Mouse (Mus musculus): Measurements from ENCODE around the gene Nhej1. TPM values are rescaled to one million over a fixed set of nuclear protein-coding genes. Genes with fewer than 3 reads are reported as not detected.

Nhej1 gene
- polyA plus RNA-seq, 1 experiment from 2014 or later, result 7.2 TPM

- Histone ChIP-seq H3K4me2 (ENCODE audit: low read length) (no peak overlapping the region), H3K27ac (ENCODE audit: low read depth, low read length) (no peak overlapping the region), H3K4me1 (ENCODE audit: control insufficient read depth, insufficient read depth, low read depth, low read length) (no peaks in the 10 kb centered on the region), H3K9me3 (ENCODE audit: control insufficient read depth, low read length) (no peaks in the 10 kb centered on the region), H3K36me3 (ENCODE audit: control insufficient read depth, insufficient read depth, low read length) (no peaks in the 10 kb centered on the region), H3K27me3 (replicated peaks; ENCODE audit: control insufficient read depth, insufficient read depth, low read length) (no peaks in the 10 kb centered on the region), H3K4me3 (ENCODE audit: low read length) (no peak overlapping the region), H3K9ac (ENCODE audit: low read depth, low read length) (no peak overlapping the region)
- ATAC-seq, result no peak
- WGBS, result 65% methylated on average over 2 of the region's 2 CpGs
Measured at GRCm38 (mm10) chr1:75010203-75010602, 114.8 kb downstream of the Nhej1 start.

- Histone ChIP-seq H3K27ac (ENCODE audit: low read depth, low read length) (no peak overlapping the region), H3K36me3 (ENCODE audit: control insufficient read depth, insufficient read depth, low read length) (no peaks in the 10 kb centered on the region), H3K9me3 (ENCODE audit: control insufficient read depth, low read length) (no peaks in the 10 kb centered on the region), H3K9ac (ENCODE audit: low read depth, low read length) (no peak overlapping the region), H3K27me3 (replicated peaks; ENCODE audit: control insufficient read depth, insufficient read depth, low read length) (no peaks in the 10 kb centered on the region), H3K4me3 (ENCODE audit: low read length) (no peak overlapping the region), H3K4me2 (ENCODE audit: low read length) (no peak overlapping the region), H3K4me1 (ENCODE audit: control insufficient read depth, insufficient read depth, low read depth, low read length) (no peaks in the 10 kb centered on the region)
- 70% methylated on average over 4 of the region's 4 CpGs for WGBS
- no peak for ATAC-seq
Measured at GRCm38 (mm10) chr1:75006016-75006415, 119.0 kb downstream of the Nhej1 start.

GRCm38 (mm10) chr1:75001183-75001582 lies 123.8 kb downstream of the Nhej1 start:
- H3K36me3 ChIP-seq (ENCODE audit: control insufficient read depth, insufficient read depth, low read length), result no peaks in the 10 kb centered on the region
- H3K9ac ChIP-seq (ENCODE audit: low read depth, low read length), result no peak overlapping the region
- H3K4me3 ChIP-seq (ENCODE audit: low read length), result no peak overlapping the region
- no peak for ATAC-seq
- no peaks in the 10 kb centered on the region for H3K4me1 ChIP-seq (ENCODE audit: control insufficient read depth, insufficient read depth, low read depth, low read length)
- H3K9me3 ChIP-seq (ENCODE audit: control insufficient read depth, low read length), result no peaks in the 10 kb centered on the region
- WGBS, result 56% methylated on average over 6 of the region's 6 CpGs
- H3K4me2 ChIP-seq (ENCODE audit: low read length), result no peak overlapping the region
- H3K27ac ChIP-seq (ENCODE audit: low read depth, low read length), result no peak overlapping the region
- H3K27me3 ChIP-seq (replicated peaks; ENCODE audit: control insufficient read depth, insufficient read depth, low read length), result no peaks in the 10 kb centered on the region

- H3K9ac ChIP-seq (ENCODE audit: low read depth, low read length), result no peak overlapping the region
- WGBS, result 0% methylated on average over 1 of the region's 1 CpGs
- H3K27ac ChIP-seq (ENCODE audit: low read depth, low read length), result no peak overlapping the region
- no peaks in the 10 kb centered on the region for H3K9me3 ChIP-seq (ENCODE audit: control insufficient read depth, low read length)
- H3K4me1 ChIP-seq (ENCODE audit: control insufficient read depth, insufficient read depth, low read depth, low read length), result no peaks in the 10 kb centered on the region
- no peak for ATAC-seq
- no peak overlapping the region for H3K4me2 ChIP-seq (ENCODE audit: low read length)
- H3K36me3 ChIP-seq (ENCODE audit: control insufficient read depth, insufficient read depth, low read length), result no peaks in the 10 kb centered on the region
- no peak overlapping the region for H3K4me3 ChIP-seq (ENCODE audit: low read length)
- H3K27me3 ChIP-seq (replicated peaks; ENCODE audit: control insufficient read depth, insufficient read depth, low read length), result no peaks in the 10 kb centered on the region
Measured at GRCm38 (mm10) chr1:75000496-75000895, 124.5 kb downstream of the Nhej1 start.

GRCm38 (mm10) chr1:74999173-74999572 lies 125.8 kb downstream of the Nhej1 start:
- H3K4me3 ChIP-seq (ENCODE audit: low read length), result no peak overlapping the region
- no peaks in the 10 kb centered on the region for H3K27me3 ChIP-seq (replicated peaks; ENCODE audit: control insufficient read depth, insufficient read depth, low read length)
- H3K9ac ChIP-seq (ENCODE audit: low read depth, low read length), result no peak overlapping the region
- no peak for ATAC-seq
- H3K27ac ChIP-seq (ENCODE audit: low read depth, low read length), result no peak overlapping the region
- no peaks in the 10 kb centered on the region for H3K36me3 ChIP-seq (ENCODE audit: control insufficient read depth, insufficient read depth, low read length)
- H3K4me1 ChIP-seq (ENCODE audit: control insufficient read depth, insufficient read depth, low read depth, low read length), result no peaks in the 10 kb centered on the region
- H3K9me3 ChIP-seq (ENCODE audit: control insufficient read depth, low read length), result no peaks in the 10 kb centered on the region
- 90% methylated on average over 5 of the region's 5 CpGs for WGBS
- no peak overlapping the region for H3K4me2 ChIP-seq (ENCODE audit: low read length)

- Histone ChIP-seq H3K4me1 (ENCODE audit: control insufficient read depth, insufficient read depth, low read depth, low read length) (no peaks in the 10 kb centered on the region), H3K9ac (ENCODE audit: low read depth, low read length) (no peak overlapping the region), H3K4me2 (ENCODE audit: low read length) (no peak overlapping the region), H3K4me3 (ENCODE audit: low read length) (no peak overlapping the region), H3K27ac (ENCODE audit: low read depth, low read length) (no peak overlapping the region), H3K36me3 (ENCODE audit: control insufficient read depth, insufficient read depth, low read length) (no peaks in the 10 kb centered on the region), H3K9me3 (ENCODE audit: control insufficient read depth, low read length) (no peaks in the 10 kb centered on the region), H3K27me3 (replicated peaks; ENCODE audit: control insufficient read depth, insufficient read depth, low read length) (no peaks in the 10 kb centered on the region)
- WGBS, result 83% methylated on average over 2 of the region's 2 CpGs
- ATAC-seq, result no peak
Measured at GRCm38 (mm10) chr1:74997231-74997630, 127.8 kb downstream of the Nhej1 start.

- Histone ChIP-seq H3K36me3 (ENCODE audit: control insufficient read depth, insufficient read depth, low read length) (no peaks in the 10 kb centered on the region), H3K4me3 (ENCODE audit: low read length) (no peak overlapping the region), H3K27me3 (replicated peaks; ENCODE audit: control insufficient read depth, insufficient read depth, low read length) (no peaks in the 10 kb centered on the region), H3K9ac (ENCODE audit: low read depth, low read length) (no peak overlapping the region), H3K4me1 (ENCODE audit: control insufficient read depth, insufficient read depth, low read depth, low read length) (no peaks in the 10 kb centered on the region), H3K9me3 (ENCODE audit: control insufficient read depth, low read length) (no peaks in the 10 kb centered on the region), H3K4me2 (ENCODE audit: low read length) (no peak overlapping the region), H3K27ac (ENCODE audit: low read depth, low read length) (no peak overlapping the region)
- no peak for ATAC-seq
- WGBS, result 85% methylated on average over 8 of the region's 8 CpGs
Measured at GRCm38 (mm10) chr1:74977001-74977400, 148.0 kb downstream of the Nhej1 start.

GRCm38 (mm10) chr1:74975936-74976335 lies 149.1 kb downstream of the Nhej1 start:
- no peak overlapping the region for H3K9ac ChIP-seq (ENCODE audit: low read depth, low read length)
- no peaks in the 10 kb centered on the region for H3K27me3 ChIP-seq (replicated peaks; ENCODE audit: control insufficient read depth, insufficient read depth, low read length)
- no peak overlapping the region for H3K27ac ChIP-seq (ENCODE audit: low read depth, low read length)
- H3K36me3 ChIP-seq (ENCODE audit: control insufficient read depth, insufficient read depth, low read length), result no peaks in the 10 kb centered on the region
- H3K9me3 ChIP-seq (ENCODE audit: control insufficient read depth, low read length), result no peaks in the 10 kb centered on the region
- 94% methylated on average over 1 of the region's 1 CpGs for WGBS
- no peak for ATAC-seq
- H3K4me1 ChIP-seq (ENCODE audit: control insufficient read depth, insufficient read depth, low read depth, low read length), result no peaks in the 10 kb centered on the region
- no peak overlapping the region for H3K4me2 ChIP-seq (ENCODE audit: low read length)
- H3K4me3 ChIP-seq (ENCODE audit: low read length), result no peak overlapping the region

GRCm38 (mm10) chr1:74973590-74973989 lies 151.4 kb downstream of the Nhej1 start:
- WGBS, result 82% methylated on average over 6 of the region's 6 CpGs
- Histone ChIP-seq H3K4me1 (ENCODE audit: control insufficient read depth, insufficient read depth, low read depth, low read length) (no peaks in the 10 kb centered on the region), H3K27ac (ENCODE audit: low read depth, low read length) (no peak overlapping the region), H3K36me3 (ENCODE audit: control insufficient read depth, insufficient read depth, low read length) (no peaks in the 10 kb centered on the region), H3K9ac (ENCODE audit: low read depth, low read length) (no peak overlapping the region), H3K27me3 (replicated peaks; ENCODE audit: control insufficient read depth, insufficient read depth, low read length) (no peaks in the 10 kb centered on the region), H3K9me3 (ENCODE audit: control insufficient read depth, low read length) (no peaks in the 10 kb centered on the region), H3K4me2 (ENCODE audit: low read length) (no peak overlapping the region), H3K4me3 (ENCODE audit: low read length) (no peak overlapping the region)
- ATAC-seq, result no peak
